Mouse (Mus musculus) activated CD4-positive, CD25-positive, alpha-beta regulatory T cell, adult 4 months (primary cell): ENCODE data around the gene Hoxa10. TPM values are rescaled to one million over a fixed set of nuclear protein-coding genes. Genes with fewer than 3 reads are reported as not detected.

Source experiments
- ATAC-seq: one replicate; pipeline ENCODE4 v1.8.0; 2017
- polyA plus RNA-seq, 2 experiments: library from polyadenylated mRNA; unstranded; fragments of 100-300 nt; shearing (Covaris generic); gene quantifications; one replicate each; pipeline ENCODE4 v1.2.1; 2017

The Hoxa10 gene
- polyA plus RNA-seq, 2 experiments from 2014 or later, result not detected

DNA sequence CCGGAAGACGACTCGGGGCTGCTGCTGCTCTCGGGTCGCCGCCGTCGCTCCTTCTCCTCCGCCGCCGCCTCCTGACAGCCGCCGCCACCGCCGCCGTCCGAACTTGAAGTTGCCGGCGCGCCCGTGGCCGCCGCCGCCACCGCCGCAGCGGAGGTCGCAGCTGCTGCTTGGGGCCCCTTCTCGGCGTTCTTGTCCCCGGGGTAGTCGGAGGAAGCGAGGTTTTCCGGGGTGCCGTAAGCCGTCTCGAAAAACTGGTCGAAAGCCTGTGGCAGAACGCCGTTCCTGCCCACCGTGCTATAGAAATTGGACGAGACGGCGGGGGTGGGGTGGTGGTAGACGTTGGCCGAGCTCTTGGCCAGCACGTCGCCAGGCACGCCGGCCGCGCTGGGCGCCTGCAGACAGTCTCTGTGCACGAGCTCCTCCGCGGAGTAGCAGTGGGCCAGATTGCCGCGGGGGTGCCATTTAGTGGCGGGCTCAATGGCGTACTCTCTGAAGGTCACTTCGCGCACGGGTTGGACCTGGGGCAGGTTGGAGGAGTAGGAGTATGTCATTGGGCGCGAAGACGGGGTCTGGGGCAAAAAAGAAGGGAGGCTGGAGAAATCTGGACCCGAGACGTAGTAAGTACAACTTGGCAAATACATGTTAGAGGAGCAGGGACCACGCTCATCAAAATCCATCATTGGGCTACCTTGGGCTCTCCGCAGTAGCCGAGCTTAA, 4.5 kb upstream of the Hoxa10 start:
- ATAC-seq, result no peak

DNA sequence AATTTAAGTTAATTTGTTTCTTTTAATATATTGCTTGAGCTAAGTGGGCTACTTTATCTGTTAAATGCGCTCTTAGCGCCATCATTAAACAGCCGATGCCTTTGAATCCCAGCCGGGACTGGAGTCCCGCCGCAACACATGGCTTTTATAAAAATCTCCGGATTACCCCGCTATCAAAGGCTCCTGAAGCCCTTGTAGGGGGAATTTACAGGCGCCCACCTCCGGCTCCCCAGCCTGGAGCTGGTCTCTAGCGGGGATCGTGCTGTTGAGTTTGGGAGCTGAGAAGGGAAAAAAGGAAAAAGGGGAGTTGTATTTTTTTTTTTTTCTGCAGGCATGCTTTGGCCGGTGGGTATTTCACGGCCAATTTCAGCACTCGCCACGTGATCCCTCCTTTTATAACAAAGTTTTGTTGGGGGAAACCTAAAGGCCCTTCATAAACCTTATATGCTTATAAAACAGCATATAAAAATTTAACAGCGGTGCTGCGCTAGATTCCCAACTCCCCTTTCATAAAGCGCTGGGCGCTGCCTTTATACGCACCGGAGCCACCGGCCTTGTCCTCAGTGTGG, 3.9 kb upstream of the Hoxa10 start:
- ATAC-seq, result no peak

DNA sequence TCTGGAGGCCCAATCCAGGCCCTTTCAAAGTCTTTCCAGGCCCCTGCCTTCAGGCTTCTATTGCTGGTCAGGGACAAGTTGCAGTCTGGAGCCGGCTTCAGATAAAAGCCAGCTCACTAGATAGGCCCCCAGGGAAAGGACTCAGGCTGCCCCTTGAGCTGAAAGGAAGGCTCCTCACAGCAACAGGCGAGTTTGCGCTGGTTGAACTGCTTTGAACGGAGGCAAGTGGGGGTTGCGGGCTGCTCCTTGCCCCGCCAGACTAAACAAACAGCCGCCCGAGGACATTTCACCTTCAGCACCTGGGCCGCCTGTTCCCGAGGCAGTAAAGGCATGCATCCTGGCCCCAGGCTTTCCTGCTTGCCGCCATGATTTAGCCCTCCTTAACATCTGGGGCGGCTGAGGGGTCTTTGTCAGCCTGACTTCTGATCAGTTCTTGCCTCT, 3.0 kb upstream of the Hoxa10 start:
- ATAC-seq, result no peak

DNA sequence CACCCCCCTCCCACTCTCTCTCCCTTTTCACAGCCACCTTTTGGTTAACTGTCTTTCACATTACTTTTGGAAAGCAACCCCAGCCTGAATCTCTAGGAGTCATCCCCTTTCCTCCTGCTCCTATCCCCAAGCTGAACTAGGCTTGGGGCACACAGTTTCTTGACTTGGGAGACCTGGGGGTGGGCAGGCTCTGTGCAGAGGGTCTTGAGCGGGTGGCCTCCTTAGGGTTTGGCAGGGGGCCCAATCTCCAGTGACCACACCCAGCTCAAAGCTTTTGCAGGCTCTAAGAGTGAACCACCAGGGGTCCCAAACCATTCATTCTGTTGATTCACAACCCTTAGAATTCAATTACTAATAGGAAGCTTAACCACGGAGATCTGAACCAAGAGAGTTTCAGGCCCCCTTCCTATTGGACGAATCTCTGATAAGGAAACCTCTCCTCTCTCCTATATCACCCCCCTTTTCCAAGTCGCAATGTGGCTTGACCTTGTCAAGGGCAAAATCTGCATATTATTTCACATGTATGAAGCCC, 2.2 kb upstream of the Hoxa10 start:
- ATAC-seq, result no peak

DNA sequence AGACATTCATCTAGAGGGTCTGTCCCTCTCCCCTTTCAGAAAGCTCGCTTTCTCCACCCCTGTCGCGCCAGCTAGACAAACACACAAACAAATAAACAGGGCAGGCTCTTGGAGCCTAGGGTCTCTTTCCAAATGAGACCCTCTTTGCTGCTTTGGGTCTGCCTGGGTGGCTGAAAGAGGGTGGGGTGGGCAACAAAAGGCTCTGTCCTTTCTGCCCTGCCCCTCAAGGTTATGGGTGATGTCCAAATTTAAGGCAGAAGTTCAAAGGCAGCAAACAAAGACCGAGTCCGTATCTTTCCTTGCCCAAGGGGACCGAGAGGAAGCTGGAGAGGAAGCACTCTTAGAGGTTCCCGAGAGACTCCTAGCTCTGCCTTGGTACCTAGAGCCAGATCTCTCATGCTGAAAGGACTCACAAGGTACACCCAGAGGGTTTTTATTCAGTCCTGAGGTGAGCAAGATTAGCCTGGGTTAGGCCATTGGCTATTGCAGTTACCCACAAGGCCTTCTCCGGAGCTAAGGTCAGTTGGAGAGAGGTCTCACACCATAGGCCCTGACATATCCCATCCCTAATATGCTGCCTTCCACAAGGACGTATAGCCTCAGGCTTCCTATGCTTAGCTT, 457 bp upstream of the Hoxa10 start:
- no peak for ATAC-seq

DNA sequence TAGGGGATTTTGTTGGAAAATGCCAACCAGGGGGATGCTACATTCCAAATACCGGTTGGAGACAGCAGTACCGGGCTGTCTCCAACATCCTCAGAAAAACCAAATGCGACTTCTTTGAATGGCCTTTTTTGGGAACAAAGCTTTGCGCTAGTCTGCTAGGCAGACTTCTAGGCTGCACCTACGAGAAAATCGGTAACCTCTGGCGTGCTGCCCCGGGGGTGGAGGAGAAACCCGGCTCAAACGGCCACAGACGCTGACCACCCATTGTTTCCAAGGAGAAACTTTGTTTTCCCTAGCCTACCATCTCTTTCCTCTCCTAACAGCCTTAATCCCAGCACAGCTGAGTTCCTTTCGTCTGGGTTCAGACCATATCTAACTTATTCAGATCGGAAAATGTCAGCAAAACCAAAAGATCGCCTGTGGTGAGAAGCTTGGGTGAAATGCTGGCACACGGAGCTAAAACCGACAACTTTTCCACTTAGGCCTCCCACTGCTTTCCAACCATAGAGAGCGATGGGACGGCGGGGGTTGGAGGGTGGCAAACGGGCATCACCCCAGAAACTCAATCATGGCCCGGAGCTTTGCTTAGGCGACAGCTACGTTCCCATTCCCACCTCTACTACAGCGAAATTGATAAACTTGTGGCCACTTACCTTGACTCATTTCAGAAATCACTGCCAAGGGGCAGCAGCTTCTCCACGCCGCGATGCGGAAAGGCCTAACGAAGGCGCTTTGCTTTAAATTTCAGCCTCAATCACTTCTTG, 847 bp downstream of the Hoxa10 start:
- peak; percentile 7 for ATAC-seq

DNA sequence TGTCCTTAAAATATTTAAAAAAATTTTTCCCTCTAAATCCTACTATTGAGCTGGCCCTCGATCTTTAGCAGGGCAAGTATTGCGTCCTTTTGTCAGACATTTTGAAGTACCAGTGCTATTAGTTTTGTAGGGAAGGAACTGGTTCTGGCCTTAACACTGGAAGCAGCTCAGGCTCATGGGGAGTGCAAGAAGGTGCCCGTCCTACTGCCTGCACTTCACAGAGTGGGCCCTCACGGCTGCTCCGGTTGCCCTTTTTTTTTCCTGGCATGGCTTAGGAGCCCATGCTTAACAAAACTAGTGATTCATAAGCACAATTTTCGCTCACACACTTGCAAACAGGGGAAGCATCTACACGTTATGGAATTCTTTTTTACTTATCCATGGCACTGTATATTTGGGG, 1.7 kb downstream of the Hoxa10 start:
- ATAC-seq, result no peak

DNA sequence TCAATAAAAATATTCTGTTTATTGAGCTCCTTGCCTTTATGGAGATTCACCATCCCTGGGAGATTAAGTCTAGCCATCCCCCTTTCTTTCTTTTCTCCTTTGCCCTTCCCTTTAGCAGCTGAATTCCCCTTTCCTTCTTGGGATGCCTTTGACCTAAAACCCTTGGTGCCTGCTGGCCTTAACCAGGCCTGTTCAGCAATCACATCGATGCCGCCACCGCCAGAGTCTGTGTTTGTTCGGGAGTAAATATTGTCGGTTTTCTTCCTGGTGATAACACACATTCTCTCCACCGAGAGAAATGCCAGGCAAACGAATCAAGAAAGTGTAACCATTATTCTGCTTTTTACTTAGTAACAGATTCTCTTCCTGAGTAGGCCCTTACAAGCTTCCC, 2.5 kb downstream of the Hoxa10 start:
- no peak for ATAC-seq

DNA sequence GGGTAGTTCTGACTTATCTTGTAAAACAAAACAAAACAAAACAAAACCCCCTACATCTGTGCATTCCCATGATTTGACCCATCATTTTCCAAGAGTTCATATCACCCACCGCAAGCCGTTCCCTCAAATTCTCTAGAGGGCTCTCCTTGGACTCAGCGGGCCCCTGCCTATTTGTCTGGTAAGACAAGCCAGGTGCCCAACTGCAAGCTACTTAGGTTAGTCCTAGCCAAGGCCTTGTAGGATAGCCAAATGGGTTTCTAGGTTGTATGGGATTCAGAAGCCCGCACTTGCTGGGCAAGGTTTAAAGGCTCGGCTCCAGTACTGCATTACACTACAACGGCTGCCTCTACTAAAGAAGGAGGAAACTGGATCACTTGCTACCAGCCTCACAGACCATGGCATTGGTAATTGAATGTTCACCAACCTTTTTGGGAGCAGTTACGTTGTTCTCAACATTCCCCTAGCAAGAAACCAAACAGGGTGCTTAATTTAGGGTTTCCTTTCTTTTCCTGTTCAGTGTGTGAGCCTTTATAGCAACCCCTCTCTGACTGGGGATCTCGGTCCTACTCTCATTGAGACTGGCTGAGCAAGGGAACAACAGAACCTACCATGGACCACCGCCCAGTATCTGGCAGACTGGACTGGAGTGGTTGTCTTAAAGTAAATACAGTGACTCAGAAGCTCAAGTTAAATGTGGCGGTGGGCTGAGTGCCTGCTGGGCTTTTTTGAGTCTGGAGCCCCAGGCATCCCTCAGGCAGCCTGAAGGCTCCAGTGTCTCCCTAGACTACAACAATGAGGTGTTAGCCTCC, 3.1 kb downstream of the Hoxa10 start:
- ATAC-seq, result no peak

DNA sequence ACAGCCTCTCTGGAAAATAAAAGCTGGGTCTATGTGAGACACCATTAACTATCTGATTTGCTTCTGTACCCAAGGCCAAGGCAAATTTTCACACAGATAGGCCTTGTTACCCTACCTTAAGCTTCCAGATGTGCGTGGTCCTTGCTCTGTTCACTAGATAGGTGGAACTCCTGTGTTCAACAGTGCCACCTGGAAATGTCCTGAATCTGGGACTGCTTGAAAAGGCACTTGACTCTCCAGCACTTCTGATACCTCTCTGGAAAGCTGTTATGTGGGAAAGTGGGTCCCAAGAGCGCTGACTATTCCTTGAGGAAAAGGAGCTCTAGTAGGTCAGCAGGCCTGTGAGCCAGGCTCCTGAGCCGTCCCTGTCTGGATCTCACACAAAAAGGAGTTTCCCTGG, 3.8 kb downstream of the Hoxa10 start:
- ATAC-seq, result no peak

DNA sequence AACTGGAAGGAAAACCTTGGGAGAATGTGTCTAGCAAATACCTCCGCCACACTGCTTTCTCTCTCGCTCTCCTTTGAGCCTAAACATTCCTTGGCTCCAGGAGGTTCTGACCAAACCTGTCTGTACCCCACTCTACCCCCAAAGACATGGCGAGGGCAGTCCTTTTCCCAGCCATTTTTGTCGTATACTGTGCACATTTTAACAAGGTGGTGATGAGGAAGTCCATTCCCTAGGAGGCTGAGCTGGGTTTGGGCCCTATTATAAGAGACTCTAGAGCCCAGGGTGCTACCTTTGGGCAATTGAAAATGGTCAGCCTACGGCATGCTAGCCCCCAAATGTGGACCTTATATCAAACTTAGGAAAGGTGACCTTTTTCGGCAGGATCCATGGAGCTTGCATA, 4.8 kb downstream of the Hoxa10 start:
- ATAC-seq, result no peak

DNA sequence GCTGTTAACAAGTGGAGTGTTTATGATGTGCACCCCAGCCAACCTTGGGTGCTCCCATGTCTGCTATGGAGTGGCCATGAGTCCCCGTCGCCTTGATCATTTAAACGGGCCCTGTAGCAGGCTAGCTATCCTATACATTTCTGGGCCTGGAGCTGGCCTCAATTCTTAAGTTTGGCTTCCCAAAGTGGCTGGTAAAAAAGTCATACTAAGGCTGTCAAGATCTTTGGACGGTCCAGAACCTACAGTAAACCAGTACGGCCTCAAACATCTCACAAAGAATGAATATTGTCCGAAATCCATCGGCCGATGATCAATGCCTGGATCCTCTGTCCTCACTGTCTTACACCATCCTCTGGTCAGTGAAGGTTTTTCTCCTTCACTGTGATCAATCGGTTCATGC, 5.4 kb downstream of the Hoxa10 start:
- ATAC-seq, result no peak

DNA sequence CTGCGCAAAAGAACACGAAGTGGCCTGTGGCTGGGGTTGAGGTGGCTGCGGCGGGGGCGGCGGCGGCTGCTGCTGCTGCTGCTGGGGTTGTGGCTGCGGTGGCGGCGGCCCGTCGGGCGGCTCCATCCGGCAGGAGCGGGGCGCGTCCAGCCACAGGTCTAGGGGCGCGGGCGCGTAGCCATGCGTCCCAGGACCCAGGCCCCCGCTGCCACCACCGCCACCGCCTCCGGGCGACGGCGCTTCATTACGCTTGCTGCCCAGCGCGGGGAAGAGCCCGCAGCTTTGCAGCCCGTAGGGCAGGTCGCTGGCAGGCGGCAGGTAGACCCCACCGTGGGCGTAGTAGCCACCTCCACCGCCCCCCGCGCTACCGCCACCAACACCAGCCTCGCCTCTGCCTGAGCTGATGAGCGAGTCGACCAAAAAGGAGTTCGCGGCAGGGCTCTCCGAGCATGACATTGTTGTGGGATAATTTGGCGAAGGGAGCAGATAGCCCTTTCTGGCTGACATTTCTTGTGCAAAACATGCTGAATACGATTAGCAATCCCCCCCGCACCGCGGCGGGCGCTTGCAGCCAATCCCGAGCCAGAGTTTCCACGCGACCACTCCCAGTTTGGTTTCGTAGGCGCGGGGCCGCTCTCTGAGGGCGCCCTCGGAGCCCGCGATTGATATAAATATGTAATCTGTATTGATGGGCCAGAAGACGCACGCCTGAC, 6.1 kb downstream of the Hoxa10 start:
- no peak for ATAC-seq

DNA sequence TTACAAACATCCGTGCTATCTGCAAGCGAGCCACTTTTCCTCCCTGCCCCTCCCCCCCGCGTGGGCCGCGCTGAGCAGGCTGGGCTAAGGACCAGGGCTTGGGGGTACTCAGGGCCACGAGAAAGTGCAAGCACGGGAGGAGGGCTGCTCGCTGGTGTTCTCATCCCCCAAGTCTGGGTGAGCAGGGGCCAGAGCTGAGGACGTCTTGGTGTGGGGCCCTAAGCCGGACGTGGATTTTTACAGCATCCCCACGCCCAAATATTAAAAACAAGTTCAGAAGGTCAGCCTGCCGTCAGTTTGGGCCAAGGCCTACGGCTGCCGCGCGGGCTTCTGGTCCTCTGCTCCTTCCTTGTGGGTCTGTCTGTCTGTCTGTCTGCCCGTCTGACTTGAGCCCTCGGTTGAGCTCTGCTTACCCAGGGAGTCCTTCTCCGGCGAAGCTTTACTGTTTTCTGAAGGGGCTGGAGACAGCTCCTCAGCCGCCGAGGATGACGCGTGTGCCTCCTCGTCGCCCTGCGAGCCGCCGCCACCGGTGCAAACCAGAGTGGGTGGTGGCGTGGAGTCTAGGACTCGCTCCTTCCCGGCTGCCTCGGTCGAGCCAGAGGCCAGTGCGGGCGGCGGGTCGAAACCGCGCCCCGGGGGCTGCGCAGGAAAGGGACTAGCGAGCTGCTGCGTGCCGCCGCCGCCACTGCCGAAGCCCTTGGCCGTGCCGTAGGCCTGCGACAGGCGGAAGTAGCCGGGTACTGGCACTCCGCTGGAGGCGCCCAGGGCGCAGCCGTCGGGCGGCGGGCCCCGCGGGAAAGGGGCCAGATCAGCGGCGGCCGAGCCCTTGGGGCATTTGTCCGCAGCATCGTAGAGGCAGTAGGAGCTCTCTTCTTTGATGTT, 6.9 kb downstream of the Hoxa10 start:
- ATAC-seq, result no peak

DNA sequence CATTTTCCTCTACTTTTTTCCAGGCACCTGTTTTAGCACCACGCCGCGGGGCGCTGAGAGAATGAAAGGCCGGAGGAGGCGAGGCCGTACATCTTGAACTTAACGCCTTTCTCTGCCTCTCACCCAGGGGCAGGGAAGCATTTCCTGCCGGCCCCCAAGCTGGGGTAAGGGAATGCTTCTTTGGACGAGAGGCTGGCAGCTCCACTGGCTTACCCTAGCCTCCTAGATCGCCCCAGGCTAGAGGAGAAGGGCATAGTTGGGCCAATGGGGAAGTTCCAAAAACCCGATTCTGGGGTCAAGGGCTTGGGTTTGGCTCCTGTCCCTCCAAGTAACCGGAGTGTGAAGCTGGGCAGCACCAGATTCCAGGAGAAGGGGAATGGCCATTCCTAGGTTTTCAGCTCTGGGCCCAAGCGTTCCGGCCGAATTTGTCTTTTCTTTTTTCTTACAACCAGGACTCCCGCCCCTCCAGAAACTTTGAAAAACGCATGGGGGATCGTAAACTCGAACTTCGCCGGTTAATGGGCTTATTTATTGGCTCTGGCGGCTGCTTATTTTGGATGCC, 7.6 kb downstream of the Hoxa10 start:
- ATAC-seq, result no peak

DNA sequence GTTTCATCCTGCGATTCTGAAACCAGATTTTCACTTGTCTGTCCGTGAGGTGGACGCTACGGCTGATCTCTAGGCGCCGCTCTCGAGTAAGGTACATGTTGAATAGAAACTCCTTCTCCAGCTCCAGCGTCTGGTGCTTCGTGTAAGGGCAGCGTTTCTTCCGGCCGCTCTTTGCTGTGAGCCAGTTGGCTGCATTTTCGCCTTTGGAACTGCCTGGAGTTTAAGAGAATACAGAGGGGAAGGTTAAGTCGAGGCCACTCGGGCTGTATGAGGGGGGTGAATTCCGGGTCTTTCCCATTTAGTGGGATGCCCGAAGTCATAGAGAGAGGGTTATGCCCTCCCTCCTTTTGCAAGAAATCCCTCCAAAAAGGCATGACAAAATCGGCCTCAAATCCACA, 8.1 kb downstream of the Hoxa10 start:
- no peak for ATAC-seq

DNA sequence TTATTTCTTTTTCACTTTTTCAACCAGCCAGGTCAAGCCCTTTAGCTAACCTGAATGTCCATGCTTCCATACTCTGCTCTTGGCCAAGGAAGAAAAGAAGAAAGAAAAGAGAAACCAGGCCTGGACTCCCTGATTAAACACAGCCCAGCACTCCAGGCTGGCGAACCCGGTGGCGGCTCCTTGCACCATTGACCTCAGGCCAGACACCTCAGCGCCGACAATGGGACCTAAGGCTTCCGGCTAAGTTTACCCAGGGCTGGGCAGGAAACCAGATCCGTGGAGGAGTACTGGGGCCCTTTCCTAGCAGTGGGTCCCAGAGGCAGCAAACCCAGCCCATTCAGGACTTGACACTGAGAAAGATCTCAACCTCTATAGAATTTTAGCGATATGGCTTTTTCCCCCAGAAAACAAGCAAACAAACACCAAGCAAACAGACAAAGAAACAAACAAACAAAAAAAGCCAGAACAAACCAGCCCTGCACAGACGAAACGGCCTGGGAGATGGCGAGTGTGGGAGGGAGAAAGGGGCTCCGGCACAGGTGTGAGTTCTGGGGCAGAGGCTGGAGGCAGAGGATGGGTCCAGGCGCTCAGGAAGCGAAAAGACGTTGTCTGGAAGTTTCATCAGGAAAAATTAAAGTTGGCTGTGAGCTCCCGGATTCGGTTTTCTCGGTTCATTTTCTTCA, 8.6 kb downstream of the Hoxa10 start:
- no peak for ATAC-seq

DNA sequence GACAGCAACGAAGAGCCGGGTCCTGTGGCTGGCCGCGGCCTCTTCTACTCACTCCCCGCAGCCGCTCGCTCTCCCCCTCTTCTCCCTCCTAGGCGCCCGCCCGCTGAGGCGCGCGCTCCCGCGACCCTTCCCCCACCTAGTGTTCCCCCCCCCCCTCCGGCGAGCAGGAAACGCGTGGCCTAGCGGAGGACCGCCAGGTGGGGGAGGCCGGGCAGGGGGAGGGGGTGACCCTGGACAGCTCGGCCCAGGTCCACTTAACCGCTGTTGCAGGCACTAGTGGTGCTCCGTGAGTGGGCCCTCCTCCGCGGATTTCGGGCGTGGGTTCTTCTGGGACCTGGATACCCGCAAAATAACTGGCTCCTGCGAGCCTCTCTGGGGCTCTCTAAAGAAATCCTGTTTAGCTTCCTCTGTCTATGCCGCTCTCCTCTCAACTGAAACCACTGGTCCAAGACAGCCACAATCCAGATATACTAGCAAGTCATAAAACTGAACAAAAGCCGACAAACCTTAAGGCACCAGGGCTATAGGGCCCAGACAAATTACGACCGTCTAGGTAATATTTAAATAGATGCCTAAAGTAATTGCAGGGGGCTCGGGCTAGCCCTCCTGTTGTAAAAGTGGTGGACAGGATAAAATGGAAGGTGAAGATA, 10.0 kb downstream of the Hoxa10 start, which contains the start of gene Hoxa9:
TSS of gene Hoxa9 (minus strand) at position 574 of the 650 bp plus-strand sequence.
- no peak for ATAC-seq
